Mouse (Mus musculus): Measurements from ENCODE around the gene Gimap9. TPM values are rescaled to one million over a fixed set of nuclear protein-coding genes. Genes with fewer than 3 reads are reported as not detected.

Gene Gimap9
- polyA plus RNA-seq, 1 experiment from 2014 or later = 1.9 TPM

DNA sequence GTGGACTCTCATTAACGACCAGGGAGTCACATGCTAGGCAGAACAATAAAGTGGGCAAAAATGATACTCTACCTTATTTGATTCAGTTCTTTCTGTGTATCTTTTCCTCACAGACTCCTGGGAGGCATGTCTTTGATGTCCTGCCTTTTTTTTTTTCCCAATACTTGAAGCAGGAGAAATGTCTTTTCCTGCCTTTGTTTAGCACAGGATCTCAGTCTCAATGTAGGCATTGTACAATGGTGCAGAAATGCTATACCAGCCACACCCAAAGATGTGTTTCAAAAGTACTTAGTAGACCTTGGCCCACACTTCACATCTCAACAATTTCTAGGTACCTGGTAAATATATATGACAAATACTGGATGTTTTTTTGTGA is 21.6 kb downstream of the Gimap9 start:
- Histone ChIP-seq H3K27me3 (replicated peaks) (no peaks in the 10 kb centered on the region), H3K9ac (replicated peaks) (no peak overlapping the region), H3K4me1 (no peaks in the 10 kb centered on the region), H3K4me2 (no peak overlapping the region), H3K36me3 (no peaks in the 10 kb centered on the region), H3K4me3 (replicated peaks) (no peak overlapping the region), H3K27ac (replicated peaks) (no peak overlapping the region), H3K9me3 (replicated peaks) (no peaks in the 10 kb centered on the region; the same call in 1 of the 2 replicates)
- 64% methylated on average over 1 of the region's 1 CpGs for WGBS
- no peak for ATAC-seq (ENCODE audit: low FRiP score)

DNA sequence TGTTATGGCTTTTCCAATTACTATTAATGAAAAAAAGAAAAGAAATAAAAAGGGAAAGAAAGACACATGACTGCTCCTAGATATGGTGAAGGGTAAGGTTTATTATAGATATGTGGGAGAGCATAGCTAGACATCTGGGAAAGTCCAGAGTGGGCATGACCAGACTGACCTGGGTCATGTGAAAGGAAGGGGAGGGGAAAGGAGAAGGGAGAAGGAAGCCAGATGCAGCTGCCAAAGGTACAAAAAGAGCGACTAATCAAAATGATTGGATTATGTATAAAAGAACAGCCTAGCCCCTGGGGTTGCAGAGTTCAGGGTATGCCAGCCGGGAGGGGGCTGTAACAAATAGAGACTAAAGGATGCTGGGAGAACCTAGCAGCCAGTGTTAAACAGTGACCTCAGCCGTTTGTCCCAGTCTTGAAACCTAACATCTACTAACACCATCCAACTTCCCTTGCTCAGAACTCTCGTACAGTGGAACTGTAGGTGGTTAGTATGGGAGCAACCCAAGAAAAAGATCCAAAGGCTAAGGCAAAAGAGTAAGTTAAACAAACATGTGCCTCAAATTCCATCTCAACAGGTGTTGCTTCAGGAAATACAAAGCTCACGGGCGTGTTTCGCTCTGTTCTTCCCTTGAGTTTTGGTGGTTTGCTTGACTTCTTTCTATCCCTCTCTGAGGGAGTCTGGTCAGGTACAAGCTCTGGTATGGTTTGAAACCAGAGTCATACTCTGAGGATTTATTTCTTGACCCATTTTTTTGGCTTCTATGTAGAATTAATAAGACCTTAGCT is 22.3 kb downstream of the Gimap9 start:
- no peaks in the 10 kb centered on the region for H3K36me3 ChIP-seq
- no peaks in the 10 kb centered on the region; the same call in 1 of the 2 replicates for H3K9me3 ChIP-seq (replicated peaks)
- no peaks in the 10 kb centered on the region for H3K27me3 ChIP-seq (replicated peaks)
- H3K4me2 ChIP-seq = no peak overlapping the region
- ATAC-seq (ENCODE audit: low FRiP score) = no peak
- no peak overlapping the region for H3K4me3 ChIP-seq (replicated peaks)
- no peak overlapping the region for H3K27ac ChIP-seq (replicated peaks)
- WGBS = 86% methylated on average over 7 of the region's 7 CpGs
- H3K4me1 ChIP-seq = no peaks in the 10 kb centered on the region
- no peak overlapping the region for H3K9ac ChIP-seq (replicated peaks)

- Histone ChIP-seq H3K27ac (replicated peaks) (no peak overlapping the region), H3K36me3 (no peaks in the 10 kb centered on the region), H3K4me1 (no peaks in the 10 kb centered on the region), H3K9me3 (replicated peaks) (no peaks in the 10 kb centered on the region; the same call in 1 of the 2 replicates), H3K9ac (replicated peaks) (no peak overlapping the region), H3K4me2 (no peak overlapping the region), H3K4me3 (replicated peaks) (no peak overlapping the region), H3K27me3 (replicated peaks) (no peaks in the 10 kb centered on the region)
- ATAC-seq (ENCODE audit: low FRiP score) = no peak
- 88% methylated on average over 3 of the region's 3 CpGs for WGBS
These were observed 23.0 kb downstream of the Gimap9 start for GRCm38 (mm10) chr6:48698888-48699287.

GRCm38 (mm10) chr6:48700251-48701075 is 24.5 kb downstream of the Gimap9 start:
- no peak for ATAC-seq (ENCODE audit: low FRiP score)
- H3K9ac ChIP-seq (replicated peaks) = no peak overlapping the region
- no peaks in the 10 kb centered on the region; the same call in 1 of the 2 replicates for H3K9me3 ChIP-seq (replicated peaks)

GRCm38 (mm10) chr6:48702146-48702545 is 26.2 kb downstream of the Gimap9 start:
- Histone ChIP-seq H3K27me3 (replicated peaks) (no peaks in the 10 kb centered on the region), H3K4me2 (no peak overlapping the region), H3K9me3 (replicated peaks) (no peaks in the 10 kb centered on the region), H3K36me3 (no peaks in the 10 kb centered on the region), H3K4me3 (replicated peaks) (no peak overlapping the region), H3K27ac (replicated peaks) (no peak overlapping the region), H3K4me1 (no peaks in the 10 kb centered on the region), H3K9ac (replicated peaks) (no peak overlapping the region)
- 87% methylated on average over 7 of the region's 7 CpGs for whole genome bisulfite sequencing
- no peak for ATAC-seq (ENCODE audit: low FRiP score)

More at GRCm38 (mm10) chr6:48700251-48701075, 24.5 kb downstream of the Gimap9 start:
- 61% methylated on average over 5 of the region's 5 CpGs for WGBS
- H3K4me3 ChIP-seq (replicated peaks) = no peak overlapping the region
- no peaks in the 10 kb centered on the region for H3K36me3 ChIP-seq
- no peaks in the 10 kb centered on the region for H3K4me1 ChIP-seq
- H3K27ac ChIP-seq (replicated peaks) = 0 out of 2 replicates have a peak overlapping the region, but pooled peaks have one; percentile 18
- no peak overlapping the region for H3K4me2 ChIP-seq
- H3K27me3 ChIP-seq (replicated peaks) = no peaks in the 10 kb centered on the region

DNA sequence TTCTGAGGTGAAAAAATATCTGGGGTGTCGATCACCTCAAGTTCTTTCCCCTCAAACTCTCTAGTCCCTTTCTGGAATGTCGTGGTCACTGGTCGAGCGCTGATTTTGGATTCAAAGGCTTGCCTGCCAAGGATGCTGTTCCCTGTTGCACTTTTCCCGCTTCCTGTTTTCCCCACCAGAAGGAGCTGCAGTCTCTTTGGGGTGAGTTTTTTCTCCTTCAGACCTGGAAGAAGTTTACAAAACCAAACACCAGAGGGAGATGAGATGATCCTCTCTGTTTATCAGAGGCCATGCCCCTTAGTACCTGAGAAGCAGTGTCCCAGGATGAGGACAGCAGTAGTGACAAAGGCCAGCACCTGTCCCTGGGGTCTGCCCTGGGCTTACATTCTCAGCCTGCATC is 26.7 kb downstream of the Gimap9 start:
- no peaks in the 10 kb centered on the region for H3K36me3 ChIP-seq

GRCm38 (mm10) chr6:48704146-48704545 is 28.2 kb downstream of the Gimap9 start:
- Histone ChIP-seq H3K9ac (replicated peaks) (no peak overlapping the region), H3K9me3 (replicated peaks) (no peaks in the 10 kb centered on the region), H3K4me3 (replicated peaks) (no peak overlapping the region), H3K36me3 (no peaks in the 10 kb centered on the region), H3K27ac (replicated peaks) (no peak overlapping the region), H3K27me3 (replicated peaks) (no peaks in the 10 kb centered on the region), H3K4me1 (no peaks in the 10 kb centered on the region), H3K4me2 (no peak overlapping the region)
- ATAC-seq (ENCODE audit: low FRiP score) = no peak

More for the DNA sequence above, 26.7 kb downstream of the Gimap9 start:
- Histone ChIP-seq H3K4me3 (replicated peaks) (no peak overlapping the region), H3K4me1 (no peaks in the 10 kb centered on the region), H3K9ac (replicated peaks) (no peak overlapping the region), H3K27me3 (replicated peaks) (no peaks in the 10 kb centered on the region), H3K9me3 (replicated peaks) (no peaks in the 10 kb centered on the region), H3K27ac (replicated peaks) (no peak overlapping the region), H3K4me2 (no peak overlapping the region)
- WGBS = 79% methylated on average over 5 of the region's 5 CpGs
- ATAC-seq (ENCODE audit: low FRiP score) = no peak

DNA sequence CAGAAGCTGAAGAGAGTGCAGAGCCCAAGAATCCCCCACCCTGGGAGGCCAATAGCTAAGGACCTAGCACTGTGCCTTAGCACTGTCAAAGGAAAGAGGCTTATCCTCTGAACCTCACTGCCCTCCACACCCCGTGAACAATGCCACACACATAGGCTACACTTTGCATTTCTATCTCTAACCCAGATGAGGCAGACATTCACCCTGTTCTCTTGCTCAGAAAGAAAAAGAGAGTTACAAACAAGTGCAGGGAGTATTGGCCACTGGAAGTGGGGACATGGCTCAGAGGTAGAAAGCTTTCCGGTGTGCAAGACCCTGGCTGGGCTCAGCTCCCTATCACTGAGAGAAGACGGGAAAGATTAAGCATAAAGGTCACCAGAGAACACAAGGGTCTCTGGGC is 30.2 kb downstream of the Gimap9 start:
- H3K27me3 ChIP-seq (replicated peaks) = no peaks in the 10 kb centered on the region
- H3K9ac ChIP-seq (replicated peaks) = no peak overlapping the region
- no peaks in the 10 kb centered on the region for H3K9me3 ChIP-seq (replicated peaks)
- H3K4me3 ChIP-seq (replicated peaks) = no peak overlapping the region
- H3K4me1 ChIP-seq = no peaks in the 10 kb centered on the region
- 71% methylated on average over 3 of the region's 3 CpGs for WGBS
- no peak for ATAC-seq (ENCODE audit: low FRiP score)
- no peaks in the 10 kb centered on the region for H3K36me3 ChIP-seq
- no peak overlapping the region for H3K27ac ChIP-seq (replicated peaks)
- H3K4me2 ChIP-seq = no peak overlapping the region

DNA sequence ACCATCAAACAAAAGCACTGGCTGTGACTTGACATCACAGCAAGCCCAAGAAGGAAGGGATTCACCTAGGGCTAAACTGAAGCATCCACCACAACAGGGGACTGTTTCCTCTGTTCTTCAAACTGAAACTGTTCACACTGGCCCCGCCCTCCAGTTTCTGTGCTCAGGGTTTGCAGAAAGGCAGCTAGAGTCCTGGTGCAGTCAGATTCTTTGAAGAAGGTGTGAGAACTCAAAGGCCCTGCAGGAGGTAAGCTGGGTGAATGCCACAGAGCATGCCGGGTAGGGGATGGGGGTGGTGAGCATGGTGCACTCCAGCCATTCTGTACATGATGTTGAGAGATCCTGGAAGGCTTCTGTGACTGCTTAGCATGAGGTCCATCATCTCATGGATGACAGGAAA is 42.5 kb downstream of the Gimap9 start, which contains the start of the genes Gm28053 and Gimap7:
Gene Gm28053 (plus strand): TSS at position 153 of the 400 bp plus-strand sequence.
Gene Gimap7 (plus strand): TSS at position 167 of the 400 bp plus-strand sequence.
- no peaks in the 10 kb centered on the region for H3K4me1 ChIP-seq
- H3K4me3 ChIP-seq (replicated peaks) = no peak within 1 kb of the TSS
- no peak within 1 kb of the TSS for H3K27ac ChIP-seq (replicated peaks)
- H3K9me3 ChIP-seq (replicated peaks) = no peaks in the 10 kb centered on the region
- no peak for ATAC-seq (ENCODE audit: low FRiP score)
- H3K4me2 ChIP-seq = no peak within 1 kb of the TSS
- H3K27me3 ChIP-seq (replicated peaks) = no peaks in the 10 kb centered on the region
- H3K36me3 ChIP-seq = no peaks in the 10 kb centered on the region
- 65% methylated on average over 2 of the region's 2 CpGs for WGBS
- no peak within 1 kb of the TSS for H3K9ac ChIP-seq (replicated peaks)

GRCm38 (mm10) chr6:48720326-48720725 is 44.4 kb downstream of the Gimap9 start:
- Histone ChIP-seq H3K4me3 (replicated peaks) (no peak overlapping the region), H3K4me1 (no peaks in the 10 kb centered on the region), H3K27ac (replicated peaks) (no peak overlapping the region), H3K9ac (replicated peaks) (no peak overlapping the region), H3K4me2 (no peak overlapping the region), H3K9me3 (replicated peaks) (no peaks in the 10 kb centered on the region), H3K27me3 (replicated peaks) (no peaks in the 10 kb centered on the region), H3K36me3 (no peaks in the 10 kb centered on the region)
- 87% methylated on average over 4 of the region's 4 CpGs for WGBS
- ATAC-seq (ENCODE audit: low FRiP score) = no peak

DNA sequence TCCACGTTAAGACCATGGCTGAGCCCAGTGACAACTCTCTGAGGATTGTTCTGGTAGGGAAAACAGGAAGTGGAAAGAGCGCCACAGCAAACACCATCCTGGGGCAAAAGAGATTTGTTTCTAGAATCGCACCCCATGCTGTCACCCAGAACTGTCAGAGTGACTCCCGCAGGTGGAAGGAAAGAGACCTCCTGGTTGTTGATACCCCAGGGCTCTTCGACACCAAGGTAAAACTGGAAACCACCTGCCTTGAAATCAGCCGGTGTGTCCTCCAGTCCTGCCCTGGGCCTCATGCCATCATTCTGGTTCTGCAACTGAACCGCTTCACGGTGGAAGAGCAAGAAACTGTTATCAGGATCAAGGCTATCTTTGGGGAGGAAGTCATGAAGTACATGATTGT is 47.5 kb downstream of the Gimap9 start:
- no peaks in the 10 kb centered on the region for H3K27me3 ChIP-seq (replicated peaks)
- ATAC-seq (ENCODE audit: low FRiP score) = no peak
- no peak overlapping the region for H3K27ac ChIP-seq (replicated peaks)
- H3K4me3 ChIP-seq (replicated peaks) = no peak overlapping the region
- no peak overlapping the region for H3K4me2 ChIP-seq
- H3K4me1 ChIP-seq = no peaks in the 10 kb centered on the region
- no peak overlapping the region for H3K9ac ChIP-seq (replicated peaks)
- 89% methylated on average over 8 of the region's 8 CpGs for WGBS
- H3K9me3 ChIP-seq (replicated peaks) = no peaks in the 10 kb centered on the region
- no peaks in the 10 kb centered on the region for H3K36me3 ChIP-seq

DNA sequence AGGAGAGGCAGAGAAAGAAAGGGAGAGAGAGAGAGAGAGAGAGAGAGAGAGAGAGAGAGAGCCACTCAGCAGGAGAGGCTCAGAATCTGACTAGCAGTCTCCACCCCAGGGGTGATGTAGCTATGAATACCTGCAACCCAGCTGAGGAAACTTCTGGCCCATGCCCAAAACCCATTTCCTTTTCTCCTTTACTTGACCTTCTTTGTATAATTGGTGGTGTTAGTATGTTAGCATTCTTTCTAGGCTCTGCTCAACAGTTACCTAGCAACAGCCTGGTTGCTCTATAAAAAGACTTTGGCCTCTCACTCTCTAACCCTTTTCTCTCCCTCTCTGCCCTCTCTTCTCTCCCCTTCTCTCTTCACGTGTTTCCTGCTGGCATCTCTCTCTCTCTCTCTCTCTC is 49.5 kb downstream of the Gimap9 start:
- no peaks in the 10 kb centered on the region for H3K4me1 ChIP-seq
- no peak overlapping the region for H3K4me3 ChIP-seq (replicated peaks)
- 0% methylated on average over 1 of the region's 1 CpGs for WGBS
- H3K4me2 ChIP-seq = no peak overlapping the region
- H3K36me3 ChIP-seq = no peaks in the 10 kb centered on the region
- H3K27ac ChIP-seq (replicated peaks) = no peak overlapping the region
- no peak overlapping the region for H3K9ac ChIP-seq (replicated peaks)
- H3K27me3 ChIP-seq (replicated peaks) = no peaks in the 10 kb centered on the region
- no peak for ATAC-seq (ENCODE audit: low FRiP score)
- H3K9me3 ChIP-seq (replicated peaks) = no peaks in the 10 kb centered on the region
